Mouse (Mus musculus): ENCODE measurements around the gene C2cd3.

- TF ChIP-seq CTCF (conservative IDR thresholded peaks at IDR 0.05; ENCODE audit: low read length) (no peak), POU5F1 (IDR thresholded peaks at IDR 0.05; ENCODE audit: borderline replicate concordance, low read length) (no peak), NANOG (IDR thresholded peaks at IDR 0.05; ENCODE audit: borderline replicate concordance, low read length) (no peak)
These were observed 18.1 kb downstream of the C2cd3 start for GRCm38 (mm10) chr7:100390166-100390565.
